Mouse (Mus musculus): ENCODE results near the gene Ooep. TPM values are rescaled to one million over a fixed set of nuclear protein-coding genes. Genes with fewer than 3 reads are reported as not detected.
A peak's percentile ranks its signal among the peaks of the same experiment; 100 is the strongest.
"Not testable (repeated sequence)": the region's sequence is repeated elsewhere in the genome, so short reads cannot be mapped to it uniquely, and the experiment has no call there.

The Ooep gene
- polyA plus RNA-seq, 1 experiment: not detected

DNA sequence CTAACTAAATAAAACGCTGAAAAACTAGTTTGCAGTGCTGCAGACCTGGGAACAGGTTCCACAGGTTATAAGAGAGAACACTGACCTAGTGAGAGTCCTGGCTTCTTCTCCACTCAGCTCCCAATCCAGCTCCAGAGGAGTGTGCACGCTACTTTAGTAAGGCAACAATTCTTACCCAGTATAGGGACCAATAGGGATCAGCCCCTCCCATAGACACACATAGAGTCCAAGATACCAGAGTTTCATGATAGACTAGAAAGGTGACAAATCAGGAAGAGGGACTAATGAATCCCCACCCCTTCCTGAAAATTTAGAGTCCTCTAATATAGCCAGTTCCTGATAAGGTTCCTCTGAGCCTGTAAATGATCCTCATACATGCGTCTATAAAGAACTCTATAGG is 31.5 kb downstream of the Ooep start:
- no peak for TF ChIP-seq POLR2A (IDR thresholded peaks at IDR 0.05; ENCODE audit: insufficient read depth, low read depth, low read length)
- no peak for TF ChIP-seq CTCF (IDR thresholded peaks at IDR 0.05; ENCODE audit: insufficient read depth, low read depth, low read length)
- 65% methylated on average over 3 of the region's 3 CpGs for WGBS
- H3K4me1 ChIP-seq (ENCODE audit: control insufficient read depth, insufficient read depth, low read length): no peaks in the 10 kb centered on the region
- H3K27ac ChIP-seq (ENCODE audit: insufficient read depth, low read depth, low read length): no peak overlapping the region
- H3K4me3 ChIP-seq (ENCODE audit: insufficient read depth, low read depth, low read length): no peak overlapping the region

DNA sequence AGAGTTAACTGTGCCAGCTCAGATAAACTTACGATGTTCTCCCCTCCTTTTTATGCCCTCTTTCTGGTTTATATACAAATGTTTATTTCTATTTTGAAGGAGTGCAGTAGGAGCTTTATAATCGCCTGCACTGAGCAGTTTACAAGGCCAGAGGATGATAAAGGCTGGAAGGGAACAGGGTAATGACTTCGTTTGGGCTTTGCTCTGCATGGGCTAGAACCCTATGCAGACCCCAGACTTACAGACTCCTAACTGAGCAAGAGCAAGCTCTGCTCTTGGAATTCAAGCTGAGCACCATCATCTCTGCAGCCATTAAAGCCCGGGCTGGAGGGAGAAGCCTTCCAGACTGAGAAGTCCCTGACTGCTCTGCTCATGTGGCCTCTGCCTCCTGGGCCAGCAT is 33.3 kb downstream of the Ooep start:
- WGBS: 60% methylated on average over 4 of the region's 4 CpGs
- not testable (repeated sequence) for H3K27ac ChIP-seq (ENCODE audit: insufficient read depth, low read depth, low read length); H3K4me3 ChIP-seq (ENCODE audit: insufficient read depth, low read depth, low read length); H3K4me1 ChIP-seq (ENCODE audit: control insufficient read depth, insufficient read depth, low read length)

DNA sequence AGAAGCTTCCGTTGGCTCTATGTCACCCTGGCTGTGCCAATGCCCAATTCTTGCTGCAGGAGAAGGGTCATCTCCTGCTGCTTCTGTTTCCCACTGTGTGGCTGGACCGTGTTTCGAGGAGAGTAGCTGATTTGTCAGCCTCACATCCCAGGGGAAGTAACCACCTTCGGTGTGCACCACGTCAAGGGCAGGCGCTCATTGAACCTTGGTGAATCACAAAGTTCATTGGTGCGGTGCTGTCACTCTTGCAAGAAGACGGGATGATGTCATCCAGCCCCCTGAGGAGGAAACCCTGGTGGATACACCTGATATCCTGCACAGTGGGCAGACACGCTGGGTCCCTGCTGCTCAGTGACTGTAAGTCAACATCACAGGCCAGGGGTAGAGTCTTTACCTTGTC is 35.5 kb downstream of the Ooep start:
- H3K4me3 ChIP-seq (ENCODE audit: insufficient read depth, low read depth, low read length); H3K27ac ChIP-seq (ENCODE audit: insufficient read depth, low read depth, low read length); H3K4me1 ChIP-seq (ENCODE audit: control insufficient read depth, insufficient read depth, low read length): not testable (repeated sequence)
- WGBS: 90% methylated on average over 9 of the region's 9 CpGs

DNA sequence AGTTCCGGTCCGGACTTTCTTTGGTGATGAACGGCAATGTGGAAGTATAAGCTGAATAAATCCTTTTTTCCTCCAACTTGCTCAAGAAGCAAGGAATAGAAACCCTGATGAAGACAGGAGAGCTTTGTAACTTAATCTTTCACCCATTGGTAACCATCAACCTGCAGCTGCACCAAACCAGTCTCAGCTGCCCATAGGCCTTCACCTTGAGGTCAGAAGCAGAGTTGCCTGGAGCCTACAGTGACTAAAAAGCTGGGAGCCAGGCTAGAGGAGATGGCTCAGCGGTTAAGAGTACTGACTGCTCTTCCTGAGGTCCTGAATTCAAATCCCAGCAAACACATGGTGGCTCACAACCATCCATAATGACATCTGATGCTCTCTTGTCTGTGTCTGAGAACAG is 36.0 kb downstream of the Ooep start:
- 95% methylated on average over 4 of the region's 4 CpGs for WGBS

DNA sequence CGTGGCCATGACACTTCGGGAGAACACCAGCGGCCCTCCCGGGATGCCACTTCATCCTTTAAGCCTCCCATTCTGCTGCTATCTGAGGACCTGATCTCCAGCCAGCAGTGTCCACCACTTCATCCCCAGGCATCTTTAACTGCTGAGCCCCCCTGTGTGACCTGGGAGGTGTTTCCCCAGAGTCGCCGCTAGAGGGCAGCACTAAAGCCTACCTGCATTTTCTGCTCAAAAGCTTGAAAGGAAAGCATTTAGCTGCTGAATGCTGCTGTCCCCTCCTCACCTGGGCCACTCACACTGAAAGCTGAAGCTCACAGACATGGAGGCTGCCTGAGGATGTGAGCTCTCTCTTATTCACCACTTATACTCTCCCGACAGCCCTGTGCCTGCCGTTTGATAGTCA is 38.2 kb downstream of the Ooep start:
- H3K4me3 ChIP-seq (ENCODE audit: insufficient read depth, low read depth, low read length); H3K4me1 ChIP-seq (ENCODE audit: control insufficient read depth, insufficient read depth, low read length); H3K27ac ChIP-seq (ENCODE audit: insufficient read depth, low read depth, low read length): not testable (repeated sequence)
- peak; percentile 60; the same call in 1 of the 2 replicates for TF ChIP-seq CTCF (IDR thresholded peaks at IDR 0.05; ENCODE audit: insufficient read depth, low read depth, low read length)
- 10% methylated on average over 8 of the region's 8 CpGs for WGBS

More for the DNA sequence above, 36.0 kb downstream of the Ooep start:
- not testable (repeated sequence) for H3K4me1 ChIP-seq (ENCODE audit: control insufficient read depth, insufficient read depth, low read length); H3K27ac ChIP-seq (ENCODE audit: insufficient read depth, low read depth, low read length); H3K4me3 ChIP-seq (ENCODE audit: insufficient read depth, low read depth, low read length)

DNA sequence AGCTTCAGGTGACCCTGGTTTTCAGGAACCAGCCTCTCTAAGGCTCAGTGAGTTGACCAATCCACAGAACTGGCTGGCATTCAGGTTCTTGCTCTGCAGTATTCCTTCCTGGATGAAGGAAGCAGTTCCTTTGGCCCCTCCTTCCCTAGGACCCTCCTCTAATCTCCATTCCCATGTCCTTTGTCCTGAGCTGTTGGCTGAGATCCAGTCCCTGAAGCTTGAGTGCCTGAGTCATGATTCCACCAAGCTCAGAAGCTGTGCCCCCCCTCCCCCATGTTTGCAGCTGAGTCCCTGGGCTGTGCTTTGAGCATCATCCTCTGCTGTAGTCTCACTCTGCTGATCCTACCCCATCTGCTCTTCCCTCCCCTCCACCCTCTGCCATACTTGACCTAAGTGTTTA is 41.5 kb downstream of the Ooep start:
- H3K4me3 ChIP-seq (ENCODE audit: insufficient read depth, low read depth, low read length); H3K27ac ChIP-seq (ENCODE audit: insufficient read depth, low read depth, low read length); H3K4me1 ChIP-seq (ENCODE audit: control insufficient read depth, insufficient read depth, low read length): not testable (repeated sequence)

DNA sequence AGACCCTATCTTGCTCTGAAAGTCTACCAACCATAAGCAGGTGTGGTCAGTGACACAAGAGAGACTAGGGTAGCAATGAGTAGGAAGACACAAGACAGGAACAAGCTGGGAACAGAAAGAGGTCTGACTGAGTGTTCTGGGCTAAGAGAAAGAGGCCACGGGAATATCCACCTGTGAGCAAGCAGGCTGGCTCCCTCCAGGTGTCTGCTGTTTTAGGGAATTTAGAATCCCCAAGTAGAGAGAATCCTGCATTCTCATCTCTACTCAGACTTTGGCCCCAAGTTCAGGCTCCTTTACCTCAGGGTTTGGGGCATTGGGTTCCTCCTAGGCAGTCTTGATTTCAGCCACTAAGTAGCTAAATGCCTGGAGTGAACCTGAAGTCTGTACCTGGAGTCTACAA is 51.2 kb downstream of the Ooep start, which contains the start of gene Omt2b:
Omt2b (plus strand) TSS at position 301 of the 400 bp plus-strand sequence.
- H3K27ac ChIP-seq (ENCODE audit: insufficient read depth, low read depth, low read length); H3K4me1 ChIP-seq (ENCODE audit: control insufficient read depth, insufficient read depth, low read length); H3K4me3 ChIP-seq (ENCODE audit: insufficient read depth, low read depth, low read length): not testable (repeated sequence)
- 92% methylated on average over 1 of the region's 1 CpGs for WGBS

Other genes with a start within 250 kb of the Ooep start
- gene Gsta4, start 196.0 kb downstream of the Ooep start, polyA plus RNA-seq (2012; ENCODE audit: insufficient read depth, insufficient read length, low replicate concordance, missing spikeins): not detected in 2 replicates
- gene Gsta1, start 148.1 kb downstream of the Ooep start, polyA plus RNA-seq (2012; ENCODE audit: insufficient read depth, insufficient read length, low replicate concordance, missing spikeins): not detected in 2 replicates
- not detected in 2 replicates for gene Gm3776, start 121.6 kb downstream of the Ooep start, polyA plus RNA-seq (2012; ENCODE audit: insufficient read depth, insufficient read length, low replicate concordance, missing spikeins)
- not detected in 2 replicates for gene Gm10639, start 88.8 kb downstream of the Ooep start, polyA plus RNA-seq (2012; ENCODE audit: insufficient read depth, insufficient read length, low replicate concordance, missing spikeins)
- not detected in 2 replicates for gene Omt2a, start 63.9 kb downstream of the Ooep start, polyA plus RNA-seq (2012; ENCODE audit: insufficient read depth, insufficient read length, low replicate concordance, missing spikeins)
- not detected in 2 replicates for gene Omt2b, start 51.1 kb downstream of the Ooep start, polyA plus RNA-seq (2012; ENCODE audit: insufficient read depth, insufficient read length, low replicate concordance, missing spikeins)
- gene Gsta2, start 22.9 kb downstream of the Ooep start, polyA plus RNA-seq (2012; ENCODE audit: insufficient read depth, insufficient read length, low replicate concordance, missing spikeins): not detected in 2 replicates
- gene Dppa5a, start 10.5 kb downstream of the Ooep start, polyA plus RNA-seq (2012; ENCODE audit: insufficient read depth, insufficient read length, low replicate concordance, missing spikeins): not detected in 2 replicates
- gene Ddx43, start 17.1 kb upstream of the Ooep start, polyA plus RNA-seq (2012; ENCODE audit: insufficient read depth, insufficient read length, low replicate concordance, missing spikeins): not detected in 2 replicates
- gene Cgas, start 64.5 kb upstream of the Ooep start, polyA plus RNA-seq (2012; ENCODE audit: insufficient read depth, insufficient read length, low replicate concordance, missing spikeins): not detected in 2 replicates
- not detected in 2 replicates for gene Mto1, start 69.5 kb upstream of the Ooep start, polyA plus RNA-seq (2012; ENCODE audit: insufficient read depth, insufficient read length, low replicate concordance, missing spikeins)
- not detected in 2 replicates for gene Gm17324, start 70.1 kb upstream of the Ooep start, polyA plus RNA-seq (2012; ENCODE audit: insufficient read depth, insufficient read length, low replicate concordance, missing spikeins)
- 5,304 and 7,068 TPM in 2 replicates for gene Eef1a1, start 110.4 kb upstream of the Ooep start, polyA plus RNA-seq (2012; ENCODE audit: insufficient read depth, insufficient read length, low replicate concordance, missing spikeins)
- gene Slc17a5, start 209.3 kb upstream of the Ooep start, polyA plus RNA-seq (2012; ENCODE audit: insufficient read depth, insufficient read length, low replicate concordance, missing spikeins): not detected in 2 replicates
- gene Cd109, start 236.8 kb upstream of the Ooep start, polyA plus RNA-seq (2012; ENCODE audit: insufficient read depth, insufficient read length, low replicate concordance, missing spikeins): not detected in 2 replicates

All from olfactory bulb, adult 2 months (tissue).